Mouse (Mus musculus) thymus, postnatal 10 days (tissue): ENCODE results near the gene Olfr1425.
"Not testable (repeated sequence)": the region's sequence is repeated elsewhere in the genome, so short reads cannot be mapped to it uniquely, and the experiment has no call there.

ENCODE experiments used
- DNase-seq, 2 experiments: peaks; one replicate each; pipeline ENCODE4 v3.0.0; 2021; ENCODE audit warnings: low spot score in 2 of 2

Gene Olfr1425

GRCm38 (mm10) chr19:12077631-12078030 lies at the start of gene Olfr1425:
TSS of gene Olfr1425 (minus strand) at chr19:12077731.
- not testable (repeated sequence) for DNase-seq

- DNase-seq, result no peak
Measured at GRCm38 (mm10) chr19:12123103-12123502, 45.6 kb upstream of the Olfr1425 start, which contains the start of gene Olfr76. TSS of gene Olfr76 (minus strand) at chr19:12123203.

GRCm38 (mm10) chr19:12116464-12116863 lies 38.9 kb upstream of the Olfr1425 start:
- no peak for DNase-seq

GRCm38 (mm10) chr19:12115797-12116196 lies 38.3 kb upstream of the Olfr1425 start, which contains the start of gene Olfr1428:
TSS of gene Olfr1428 (minus strand) at chr19:12115897.
- DNase-seq, result no peak

GRCm38 (mm10) chr19:12113807-12114206 lies 36.3 kb upstream of the Olfr1425 start:
- no peak for DNase-seq

- DNase-seq, result no peak
Measured at GRCm38 (mm10) chr19:12104541-12104940, 27.0 kb upstream of the Olfr1425 start.

- no peak for DNase-seq
Measured at GRCm38 (mm10) chr19:12103234-12103633, 25.7 kb upstream of the Olfr1425 start, which contains the start of gene Olfr1427. TSS of gene Olfr1427 (minus strand) at chr19:12103334.

- DNase-seq, result no peak
Measured at GRCm38 (mm10) chr19:12091913-12092312, 14.4 kb upstream of the Olfr1425 start, which contains the start of gene Olfr1426. TSS of gene Olfr1426 (minus strand) at chr19:12092013.

- DNase-seq, result not testable (repeated sequence)
Measured at GRCm38 (mm10) chr19:12069546-12069945, 8.0 kb downstream of the Olfr1425 start.

GRCm38 (mm10) chr19:12067806-12068205 lies 9.7 kb downstream of the Olfr1425 start:
- DNase-seq, result not testable (repeated sequence)

- DNase-seq, result not testable (repeated sequence)
Measured at GRCm38 (mm10) chr19:12062582-12062981, 14.9 kb downstream of the Olfr1425 start, which contains the start of gene Olfr1424. TSS of gene Olfr1424 (minus strand) at chr19:12062682.

- no peak for DNase-seq
Measured at GRCm38 (mm10) chr19:12043163-12043562, 34.4 kb downstream of the Olfr1425 start.

GRCm38 (mm10) chr19:12041217-12041616 lies 36.3 kb downstream of the Olfr1425 start, which contains the start of gene Olfr1423:
TSS of gene Olfr1423 (minus strand) at chr19:12041317.
- no peak for DNase-seq

GRCm38 (mm10) chr19:12037727-12038126 lies 39.8 kb downstream of the Olfr1425 start:
- no peak for DNase-seq

- no peak for DNase-seq
Measured at GRCm38 (mm10) chr19:12026606-12027005, 50.9 kb downstream of the Olfr1425 start.

- no peak for DNase-seq
Measured at GRCm38 (mm10) chr19:12025333-12025732, 52.2 kb downstream of the Olfr1425 start.

- no peak for DNase-seq
Measured at GRCm38 (mm10) chr19:12024149-12024548, 53.4 kb downstream of the Olfr1425 start.
